In genomic region chr3:88542486-88542885, GRCm38 (mm10) we compare ENCODE assay signal across 20 mouse cellular contexts. TPM values are rescaled to one million over a fixed set of nuclear protein-coding genes. Genes with fewer than 3 reads are reported as not detected.
DNase-seq lines count a peak whose midpoint lies in the region; ATAC-seq and TF ChIP-seq lines count a peak whose summit lies in the region.
"Had no signal": no experiment of that assay in that cellular context is flagged by ENCODE, and none has a peak within 500 bp of the region (broad histone marks: within the 10 kb centered on the region; RNA-seq: fewer than 3 reads in every experiment).

No protein-coding gene starts in this region.

- no peak overlapping the region for H3K4me3 ChIP-seq in lung, postnatal 0 days (ENCODE audit: low read depth, low read length)
- H3K4me3 ChIP-seq in embryonic facial prominence, embryonic 12.5 days: no peak overlapping the region
- no peak overlapping the region for H3K4me3 ChIP-seq in limb, embryonic 13.5 days
- H3K4me3 ChIP-seq: heart, embryonic 10.5 days; intestine, embryonic 15.5 days; kidney, embryonic 15.5 days; megakaryocyte, embryonic 14.5 days had no signal

- DNase-seq in embryo, embryonic 11 days: peak; percentile 14
- no peak for DNase-seq in embryo, embryonic 9.5 days (ENCODE audit: extremely low spot score)
- peak; percentile 4 for DNase-seq in lung, postnatal 0 days (ENCODE audit: low spot score)
- no peak for DNase-seq in lung, postnatal 14 days
- no peak for DNase-seq in layer of hippocampus, postnatal 25 days (ENCODE audit: extremely low spot score in 1 of 2, low spot score in 1 of 2)
- DNase-seq in urinary bladder, postnatal 36 days (ENCODE audit: low spot score in 2 of 2): no peak
- DNase-seq: adrenal gland, adult 8-10 months; cerebellum, adult 11 months; right cerebral cortex, postnatal 25 days had no signal

- ATAC-seq in lung, postnatal 0 days: no peak
- no peak for ATAC-seq in embryonic facial prominence, embryonic 12.5 days (ENCODE audit: insufficient number of reproducible peaks, insufficient read depth, low FRiP score, low TSS enrichment)
- ATAC-seq in limb, embryonic 13.5 days (ENCODE audit: low FRiP score, low read depth): no peak
- ATAC-seq: intestine, embryonic 15.5 days had no signal

- no peak overlapping the region for H3K9ac ChIP-seq in lung, postnatal 0 days (replicated peaks; ENCODE audit: low read depth)
- no peak overlapping the region for H3K9ac ChIP-seq in embryonic facial prominence, embryonic 12.5 days
- no peak overlapping the region for H3K9ac ChIP-seq in limb, embryonic 13.5 days
- H3K9ac ChIP-seq: intestine, embryonic 15.5 days; kidney, embryonic 15.5 days; liver, embryonic 14.5 days had no signal

- WGBS in lung, postnatal 0 days: 41% methylated on average over 4 of the region's 4 CpGs
- 38% methylated on average over 4 of the region's 4 CpGs for WGBS in embryonic facial prominence, embryonic 12.5 days
- WGBS in limb, embryonic 13.5 days: 59% methylated on average over 4 of the region's 4 CpGs

- no peaks in the 10 kb centered on the region for H3K4me1 ChIP-seq in lung, postnatal 0 days (ENCODE audit: insufficient read depth, low read depth, low read length)
- H3K4me1 ChIP-seq in embryonic facial prominence, embryonic 12.5 days: peaks cover 37% of the 10 kb centered on the region
- H3K4me1 ChIP-seq in limb, embryonic 13.5 days: peaks cover 42% of the 10 kb centered on the region

- no peaks in the 10 kb centered on the region for H3K9me3 ChIP-seq in lung, postnatal 0 days (ENCODE audit: low read length)
- no peaks in the 10 kb centered on the region for H3K9me3 ChIP-seq in embryonic facial prominence, embryonic 12.5 days
- H3K9me3 ChIP-seq in limb, embryonic 13.5 days: no peaks in the 10 kb centered on the region
- H3K9me3 ChIP-seq: heart, embryonic 10.5 days; intestine, embryonic 15.5 days; kidney, embryonic 15.5 days; megakaryocyte, embryonic 14.5 days had no signal

- no peak overlapping the region for H3K4me2 ChIP-seq in lung, postnatal 0 days (replicated peaks; ENCODE audit: low read depth, low read length)
- no peak overlapping the region for H3K4me2 ChIP-seq in embryonic facial prominence, embryonic 12.5 days (replicated peaks)
- H3K4me2 ChIP-seq in limb, embryonic 13.5 days (replicated peaks): no peak overlapping the region
- H3K4me2 ChIP-seq: intestine, embryonic 15.5 days; kidney, embryonic 15.5 days had no signal

- TF ChIP-seq EP300 in lung, postnatal 0 days (IDR thresholded peaks at IDR 0.05): no peak

- H3K27ac ChIP-seq in lung, postnatal 0 days (ENCODE audit: low read length): no peak overlapping the region
- 0 out of 2 replicates have a peak overlapping the region, but pooled peaks have one; percentile 23 for H3K27ac ChIP-seq in embryonic facial prominence, embryonic 12.5 days
- H3K27ac ChIP-seq in limb, embryonic 13.5 days: peak overlapping the region; percentile 33; the same call in 1 of the 2 replicates
- H3K27ac ChIP-seq: heart, embryonic 10.5 days; intestine, embryonic 15.5 days; liver, embryonic 14.5 days had no signal

- no peak for TF ChIP-seq CTCF in lung, postnatal 0 days (IDR thresholded peaks at IDR 0.05)

- H3K36me3 ChIP-seq in lung, postnatal 0 days (ENCODE audit: insufficient read depth, low read length): no peaks in the 10 kb centered on the region
- H3K36me3 ChIP-seq in embryonic facial prominence, embryonic 12.5 days: peaks cover 31% of the 10 kb centered on the region
- peaks cover 32% of the 10 kb centered on the region for H3K36me3 ChIP-seq in limb, embryonic 13.5 days

- H3K27me3 ChIP-seq in lung, postnatal 0 days (replicated peaks; ENCODE audit: insufficient read depth, low read length): no peaks in the 10 kb centered on the region
- H3K27me3 ChIP-seq in embryonic facial prominence, embryonic 12.5 days: no peaks in the 10 kb centered on the region
- H3K27me3 ChIP-seq in limb, embryonic 13.5 days: no peaks in the 10 kb centered on the region
- H3K27me3 ChIP-seq: intestine, embryonic 15.5 days; kidney, embryonic 15.5 days; megakaryocyte, embryonic 14.5 days had no signal

RNA-seq across cellular contexts. Expression of gene Rab25, which starts 5.6 kb away (rescaled TPM):
- 61.4 and 61.8 TPM in 2 replicates for polyA plus RNA-seq in lung, postnatal 0 days (2015; fragmentation: Nextera tagmentation; extraction: Ambion mirVana)
- polyA plus RNA-seq in embryonic facial prominence, embryonic 12.5 days (2016; fragmentation: Nextera tagmentation; extraction: Ambion mirVana): 4.0 and 5.5 TPM in 2 replicates
- 7.7 and 9.3 TPM in 2 replicates for polyA plus RNA-seq in limb, embryonic 13.5 days (2015; fragmentation: Nextera tagmentation; extraction: Ambion mirVana)
- not detected for total RNA-seq in layer of hippocampus, postnatal 25 days (2021)
- total RNA-seq: adrenal gland, adult 8-10 months; heart, postnatal 25 days; layer of hippocampus, postnatal 14 days; monocyte, adult 5-6 weeks had no signal
- polyA plus RNA-seq: neural tube, embryonic 14.5 days had no signal

RNA-seq across cellular contexts. Expression of gene Mex3a, which starts 10.3 kb away (rescaled TPM):
- polyA plus RNA-seq in lung, postnatal 0 days (2015; fragmentation: Nextera tagmentation; extraction: Ambion mirVana): 2.6 and 3.4 TPM in 2 replicates
- polyA plus RNA-seq in embryonic facial prominence, embryonic 12.5 days (2016; fragmentation: Nextera tagmentation; extraction: Ambion mirVana): 36.3 and 37.7 TPM in 2 replicates
- polyA plus RNA-seq in limb, embryonic 13.5 days (2015; fragmentation: Nextera tagmentation; extraction: Ambion mirVana): 32.9 and 33.9 TPM in 2 replicates
- total RNA-seq in layer of hippocampus, postnatal 25 days (2021): 1 to 10 TPM; 4.3 to 4.6 TPM

RNA-seq across cellular contexts. Expression of gene Lamtor2, which starts 10.4 kb away (rescaled TPM):
- 138 and 143 TPM in 2 replicates for polyA plus RNA-seq in lung, postnatal 0 days (2015; fragmentation: Nextera tagmentation; extraction: Ambion mirVana)
- 144 and 146 TPM in 2 replicates for polyA plus RNA-seq in embryonic facial prominence, embryonic 12.5 days (2016; fragmentation: Nextera tagmentation; extraction: Ambion mirVana)
- 147 and 154 TPM in 2 replicates for polyA plus RNA-seq in limb, embryonic 13.5 days (2015; fragmentation: Nextera tagmentation; extraction: Ambion mirVana)
- total RNA-seq in layer of hippocampus, postnatal 25 days (2021): 100 to 1,000 TPM in 1 of 2 experiments, 10 to 100 TPM in 1; 99.5 to 115 TPM

RNA-seq across cellular contexts. Expression of gene Ubqln4, which starts 11.1 kb away (rescaled TPM):
- 18.4 and 22.6 TPM in 2 replicates for polyA plus RNA-seq in lung, postnatal 0 days (2015; fragmentation: Nextera tagmentation; extraction: Ambion mirVana)
- polyA plus RNA-seq in embryonic facial prominence, embryonic 12.5 days (2016; fragmentation: Nextera tagmentation; extraction: Ambion mirVana): 57.5 and 63.7 TPM in 2 replicates
- polyA plus RNA-seq in limb, embryonic 13.5 days (2015; fragmentation: Nextera tagmentation; extraction: Ambion mirVana): 46.6 and 48.2 TPM in 2 replicates
- 100 to 1,000 TPM; 113 to 114 TPM for total RNA-seq in layer of hippocampus, postnatal 25 days (2021)

RNA-seq across cellular contexts. Expression of gene Lmna, which starts 32.7 kb away (rescaled TPM):
- 185 and 216 TPM in 2 replicates for polyA plus RNA-seq in lung, postnatal 0 days (2015; fragmentation: Nextera tagmentation; extraction: Ambion mirVana)
- 109 and 113 TPM in 2 replicates for polyA plus RNA-seq in embryonic facial prominence, embryonic 12.5 days (2016; fragmentation: Nextera tagmentation; extraction: Ambion mirVana)
- 174 and 183 TPM in 2 replicates for polyA plus RNA-seq in limb, embryonic 13.5 days (2015; fragmentation: Nextera tagmentation; extraction: Ambion mirVana)
- total RNA-seq in layer of hippocampus, postnatal 25 days (2021): 10 to 100 TPM; 35.6 to 38.8 TPM

Comparison
In these comparisons a context has a peak if more than half of its experiments do, and no peak if none do; other contexts are left out.
1. DNase-seq: peak in embryo, embryonic 11 days (single experiment) and lung, postnatal 0 days (single experiment); none in embryo, embryonic 9.5 days (single experiment), lung, postnatal 14 days (single experiment), layer of hippocampus, postnatal 25 days (0 of 2) and urinary bladder, postnatal 36 days (0 of 2).